Mouse (Mus musculus) heart, postnatal 0 days (tissue): Measurements from ENCODE around the gene Maml3.

Experiments
- CTCF ChIP-seq: IDR thresholded peaks from 2 replicates; pipeline ENCODE4 v1.5.1; 2016; ENCODE audit warnings: antibody characterized with exemption, control low read depth, low read depth
- EP300 ChIP-seq: IDR thresholded peaks from 2 replicates; pipeline ENCODE4 v1.6.1; 2016; ENCODE audit warnings: antibody characterized with exemption, low read depth

- no peak for TF ChIP-seq CTCF
- no peak for TF ChIP-seq EP300
Measured at GRCm38 (mm10) chr3:51949651-51950050, 155.2 kb downstream of the Maml3 start.
